Mouse (Mus musculus) heart, postnatal 10 days (tissue): Measurements from ENCODE around the gene Dis3. TPM values are rescaled to one million over a fixed set of nuclear protein-coding genes. Genes with fewer than 3 reads are reported as not detected.
A peak's percentile ranks its signal among the peaks of the same experiment; 100 is the strongest.
"Not testable (repeated sequence)": the region's sequence is repeated elsewhere in the genome, so short reads cannot be mapped to it uniquely, and the experiment has no call there.

Experiments used
- DNase-seq, 2 experiments: peaks; one replicate each; pipeline ENCODE4 v3.0.0; 2021
- intact Hi-C: fragments of 180-260 bp; cut with DNase I; formaldehyde crosslinking; loops from one replicate; pipeline ENCODE4 v1.15.1; 2025
- total RNA-seq, 2 experiments: library from RNA; stranded (reverse); gene quantifications; 2 replicates each; pipeline ENCODE4 v1.2.3; 2021

Gene Dis3
- total RNA-seq, 2 experiments from 2014 or later: 14.6 to 16.9 TPM

- intact Hi-C loops: no loop called here
Measured at GRCm38 (mm10) chr14:99071146-99071545, 28.4 kb downstream of the Dis3 start.

GRCm38 (mm10) chr14:99063091-99063490 is 36.5 kb downstream of the Dis3 start:
- intact Hi-C loops: no loop called here
- no peak for DNase-seq

More at GRCm38 (mm10) chr14:99071146-99071545, 28.4 kb downstream of the Dis3 start:
- no peak for DNase-seq

- no peak for DNase-seq
- intact Hi-C loops: no loop called here
Measured at GRCm38 (mm10) chr14:99060616-99061015, 39.0 kb downstream of the Dis3 start.

- DNase-seq: peak in 1 of 2 experiments; percentile 6
- intact Hi-C loops: no loop called here
Measured at GRCm38 (mm10) chr14:99058959-99059586, 40.5 kb downstream of the Dis3 start.

GRCm38 (mm10) chr14:99046782-99047181 is 52.8 kb downstream of the Dis3 start:
- DNase-seq: no peak

GRCm38 (mm10) chr14:99046031-99046781 is 53.4 kb downstream of the Dis3 start, which contains the start of the genes Mzt1 and Bora:
Gene Mzt1 (minus strand): TSS chr14:99046134.
Gene Bora (plus strand): TSS chr14:99046222.
- intact Hi-C loops: loop anchor here (5.0 kb wide), 1 partner anchor 51 kb away; the partner anchor contains the start of genes Dis3 and Pibf1
- peak; percentile 91 to 94 for DNase-seq

More at GRCm38 (mm10) chr14:99046782-99047181, 52.8 kb downstream of the Dis3 start:
- intact Hi-C loops: loop anchor here (5.0 kb wide), 1 partner anchor 51 kb away; the partner anchor contains the start of genes Dis3 and Pibf1

- intact Hi-C loops: loop anchor here (5.0 kb wide), 1 partner anchor 52 kb away; the partner anchor contains the start of genes Dis3 and Pibf1
- DNase-seq: peak in 1 of 2 experiments; percentile 24
Measured at GRCm38 (mm10) chr14:99045378-99046030, 54.1 kb downstream of the Dis3 start.

- no peak for DNase-seq
- intact Hi-C loops: loop anchor here (5.0 kb wide), 1 partner anchor 53 kb away; the partner anchor contains the start of genes Dis3 and Pibf1
Measured at GRCm38 (mm10) chr14:99044718-99045117, 54.9 kb downstream of the Dis3 start.

GRCm38 (mm10) chr14:99044096-99044495 is 55.5 kb downstream of the Dis3 start:
- intact Hi-C loops: no loop called here
- DNase-seq: no peak

GRCm38 (mm10) chr14:99043499-99043898 is 56.1 kb downstream of the Dis3 start:
- intact Hi-C loops: no loop called here
- DNase-seq: no peak

GRCm38 (mm10) chr14:99041416-99041815 is 58.2 kb downstream of the Dis3 start:
- no peak for DNase-seq
- intact Hi-C loops: no loop called here

- intact Hi-C loops, DNase-seq: not testable (repeated sequence)
Measured at GRCm38 (mm10) chr14:99039308-99039707, 60.3 kb downstream of the Dis3 start.

GRCm38 (mm10) chr14:99037703-99038102 is 61.9 kb downstream of the Dis3 start:
- intact Hi-C loops: no loop called here
- DNase-seq: no peak

- intact Hi-C loops: no loop called here
- DNase-seq: no peak
Measured at GRCm38 (mm10) chr14:99036039-99036438, 63.5 kb downstream of the Dis3 start.

- intact Hi-C loops: not testable (repeated sequence)
Measured at GRCm38 (mm10) chr14:99034851-99035250, 64.7 kb downstream of the Dis3 start.

GRCm38 (mm10) chr14:99032596-99032995 is 67.0 kb downstream of the Dis3 start:
- DNase-seq: no peak
- intact Hi-C loops: no loop called here

More at GRCm38 (mm10) chr14:99034851-99035250, 64.7 kb downstream of the Dis3 start:
- DNase-seq: not testable (repeated sequence)

GRCm38 (mm10) chr14:99031337-99031873 is 68.2 kb downstream of the Dis3 start:
- DNase-seq: no peak
- intact Hi-C loops: no loop called here

GRCm38 (mm10) chr14:99029987-99030386 is 69.6 kb downstream of the Dis3 start:
- intact Hi-C loops: loop anchor here (10.0 kb wide), 1 partner anchor 1475 kb away; no protein-coding TSS in a partner anchor

More at GRCm38 (mm10) chr14:99029987-99030386, 69.6 kb downstream of the Dis3 start:
- DNase-seq: no peak
